Mouse (Mus musculus) layer of hippocampus, adult 11-12 months (tissue): ENCODE results near the gene Stx2.

Experiments used
- DNase-seq: peaks from one replicate; pipeline ENCODE4 v3.0.0; 2022; ENCODE audit warnings: low spot score

The Stx2 gene

DNA sequence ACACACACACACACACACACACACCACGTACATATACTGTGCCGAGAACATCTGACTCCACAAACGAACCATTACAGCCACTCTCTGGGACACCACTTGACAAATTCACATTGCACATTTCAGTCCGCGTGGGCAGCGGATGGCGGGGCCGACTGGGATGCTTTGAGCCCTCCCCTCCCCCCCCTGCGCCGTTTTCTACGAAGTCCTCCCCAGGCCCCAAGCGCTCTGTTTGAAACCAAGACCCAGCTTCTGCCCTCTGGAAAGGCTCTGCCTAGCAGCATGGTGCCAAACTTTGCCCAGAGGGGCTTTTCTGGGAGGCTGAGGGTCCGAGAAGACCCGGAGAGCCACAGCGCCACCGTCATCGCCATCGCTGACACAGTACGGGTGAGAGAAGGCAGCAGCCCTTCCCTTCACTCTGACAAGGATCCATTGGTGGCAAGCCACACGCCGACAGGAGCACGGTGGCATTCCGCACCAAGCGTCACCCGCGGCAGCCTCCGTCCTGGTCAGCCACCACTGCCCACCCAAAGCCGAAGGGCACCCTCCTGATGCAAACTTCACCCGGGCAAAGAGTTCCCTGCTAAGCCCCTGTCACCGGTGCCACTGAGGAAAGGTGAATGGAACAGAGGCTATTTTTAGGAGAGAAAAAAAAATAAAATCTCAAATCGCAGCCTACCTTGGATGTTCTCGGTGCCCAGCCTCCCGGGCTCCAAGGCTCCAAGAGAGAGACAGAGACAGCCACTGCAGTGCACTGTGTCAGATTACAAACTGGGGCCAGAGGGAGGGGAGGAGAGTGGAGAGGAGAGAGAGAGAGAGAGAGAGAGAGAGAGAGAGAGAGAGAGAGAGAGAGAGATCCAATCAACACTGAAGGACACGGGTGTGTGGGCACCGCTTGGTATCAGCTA, 55.8 kb downstream of the Stx2 start:
- peak; percentile 46 for DNase-seq

DNA sequence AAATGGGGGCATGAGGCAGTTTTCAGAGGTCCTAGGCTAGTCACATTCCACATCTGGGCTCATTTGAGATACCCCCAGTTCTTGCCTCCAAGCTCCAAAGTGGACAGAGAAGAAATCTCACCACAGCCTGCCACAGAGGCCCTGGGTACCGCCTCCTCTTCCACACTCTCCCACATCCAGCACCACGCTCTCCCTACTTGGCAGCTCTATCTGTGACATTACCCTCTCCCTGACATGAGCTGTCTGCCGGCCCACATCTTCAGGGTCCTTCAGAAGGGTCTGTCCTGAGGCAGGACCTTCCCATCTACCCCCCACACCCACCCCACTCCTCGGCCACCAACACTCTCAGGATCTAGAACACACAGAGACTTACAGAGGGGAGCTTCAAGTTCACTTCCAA, 56.9 kb downstream of the Stx2 start:
- no peak for DNase-seq

DNA sequence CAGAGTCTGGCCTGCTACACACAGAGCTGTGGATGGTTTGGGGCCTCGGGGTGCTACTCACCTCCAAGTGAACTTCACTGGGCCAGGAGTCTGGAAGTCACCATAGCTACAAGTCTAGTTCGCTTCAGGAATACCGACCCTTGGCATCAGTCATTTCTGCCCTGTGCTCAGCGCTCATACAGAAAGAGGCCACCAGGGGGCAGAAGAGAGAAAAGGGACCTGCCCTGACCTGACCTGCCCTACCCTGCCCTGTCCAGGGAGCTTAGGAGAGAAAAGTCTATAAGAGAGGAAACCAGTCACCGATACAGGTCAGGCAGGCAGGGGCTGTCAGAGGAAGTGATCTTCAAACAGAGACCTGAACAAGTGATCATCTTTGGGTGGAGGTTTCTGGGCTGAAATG, 61.3 kb downstream of the Stx2 start:
- no peak for DNase-seq

DNA sequence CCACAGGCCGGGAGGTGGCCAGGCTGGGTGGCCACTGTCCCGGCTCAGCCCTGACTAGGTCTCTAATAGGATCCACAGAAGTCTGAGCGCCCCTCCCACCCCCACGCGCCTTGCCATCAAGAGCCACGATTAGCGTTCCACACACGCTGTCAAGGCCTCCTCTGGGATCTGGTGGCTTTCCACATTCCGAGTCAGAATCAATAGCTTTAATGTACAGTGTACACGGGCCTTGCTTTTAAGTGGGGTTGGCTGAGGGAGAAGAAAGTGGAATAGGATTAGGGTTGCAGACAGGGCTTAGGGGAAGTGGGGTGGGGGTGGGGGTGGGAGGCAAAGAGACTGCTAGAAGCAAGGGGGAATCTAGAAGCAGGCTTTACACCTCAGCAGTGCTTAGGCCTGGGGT, 67.9 kb downstream of the Stx2 start:
- DNase-seq = no peak

- DNase-seq = no peak
These were observed 72.9 kb downstream of the Stx2 start for GRCm38 (mm10) chr5:128935359-128935899.
